Mouse (Mus musculus) v-Abl transformed pro-B cells (cell line): ENCODE results near the gene Dok3.

Experiments used
- in situ Hi-C, 2 experiments: fragments of 400-800 bp; cut with MboI; formaldehyde crosslinking; loops; one replicate each; pipeline ENCODE4 v1.15.1; 2025; ENCODE audit not compliant: unreplicated experiment in 2 of 2

The Dok3 gene

GRCm38 (mm10) chr13:55510668-55511491 lies 18.2 kb downstream of the Dok3 start:
- in situ Hi-C loops, result loop anchor here (5.0 to 10.0 kb wide), 2 partner anchors 34 to 176 kb away; no protein-coding TSS in a partner anchor

- in situ Hi-C loops, result loop anchor here (5.0 to 10.0 kb wide), 2 partner anchors 33 to 175 kb away; no protein-coding TSS in a partner anchor
Observed at GRCm38 (mm10) chr13:55510332-55510667, 18.8 kb downstream of the Dok3 start.

DNA sequence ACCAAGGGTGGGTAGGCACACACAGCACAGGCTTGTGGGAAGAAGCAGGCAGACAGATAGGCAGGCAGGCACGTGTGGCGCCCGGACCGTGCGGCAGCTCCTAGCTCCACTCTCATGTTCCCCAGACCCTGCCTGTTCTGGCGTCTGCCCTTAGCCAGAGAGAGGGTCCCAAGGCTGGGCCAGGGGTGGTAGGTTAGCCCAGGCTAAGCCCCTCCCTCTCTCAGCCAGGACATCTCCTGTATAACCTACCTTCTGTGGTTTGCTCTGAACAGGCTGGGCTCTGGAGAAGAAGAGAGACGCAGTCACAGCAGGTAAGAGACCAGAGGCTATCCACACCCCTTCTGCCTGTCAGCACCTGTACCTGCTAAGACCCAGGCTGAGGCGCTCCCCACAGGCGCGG lies 20.6 kb downstream of the Dok3 start:
- in situ Hi-C loops, result no loop called here

- in situ Hi-C loops, result no loop called here
Observed at GRCm38 (mm10) chr13:55507877-55508276, 21.2 kb downstream of the Dok3 start.

DNA sequence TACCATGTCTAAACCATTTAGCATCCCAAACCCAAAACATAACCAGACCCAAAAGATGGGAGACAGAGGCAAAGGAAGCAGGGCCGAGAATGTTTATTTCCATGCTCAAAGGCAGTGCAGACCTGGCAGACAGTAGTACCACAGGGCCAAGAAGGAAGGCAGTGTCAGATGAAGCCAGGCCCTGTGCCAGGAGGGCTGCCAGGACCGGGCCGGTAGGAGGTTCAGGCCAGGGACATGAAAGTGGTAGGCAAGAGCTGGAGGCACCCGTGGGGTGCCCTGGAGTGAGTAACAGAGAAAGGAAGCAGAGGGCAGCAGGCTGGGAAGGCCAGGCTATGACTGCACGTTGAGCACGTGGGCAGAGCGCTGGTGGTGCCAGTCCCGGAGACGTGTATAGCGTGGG lies 22.4 kb downstream of the Dok3 start:
- in situ Hi-C loops, result no loop called here

- in situ Hi-C loops, result no loop called here
Observed at GRCm38 (mm10) chr13:55505810-55506209, 23.3 kb downstream of the Dok3 start.

- in situ Hi-C loops, result no loop called here
Observed at GRCm38 (mm10) chr13:55504390-55504789, 24.7 kb downstream of the Dok3 start.

- in situ Hi-C loops, result no loop called here
Observed at GRCm38 (mm10) chr13:55502405-55502804, 26.7 kb downstream of the Dok3 start.

DNA sequence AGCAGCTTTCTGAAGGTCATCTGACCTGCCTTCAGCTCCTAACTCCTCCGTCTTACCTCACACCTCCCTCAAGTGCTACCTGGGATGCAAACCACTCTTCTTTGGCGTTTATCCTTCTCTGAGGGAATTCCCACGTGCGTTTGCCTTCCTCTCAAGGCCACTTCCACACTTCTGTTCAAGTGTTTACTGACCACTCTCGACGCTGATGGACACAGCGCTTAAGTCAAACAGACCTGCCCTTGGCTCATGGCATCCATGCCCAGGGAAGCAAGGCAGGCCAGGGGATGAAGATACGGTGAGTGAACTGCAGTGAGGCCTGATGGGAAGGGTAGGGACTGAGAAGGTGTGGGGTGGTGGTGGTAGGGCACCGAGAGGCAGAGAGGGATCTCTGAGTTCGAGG lies 28.5 kb downstream of the Dok3 start:
- in situ Hi-C loops, result no loop called here

GRCm38 (mm10) chr13:55498906-55499305 lies 30.2 kb downstream of the Dok3 start:
- in situ Hi-C loops, result no loop called here

GRCm38 (mm10) chr13:55496661-55497060 lies 32.4 kb downstream of the Dok3 start:
- in situ Hi-C loops, result no loop called here

GRCm38 (mm10) chr13:55495702-55496101 lies 33.4 kb downstream of the Dok3 start:
- in situ Hi-C loops, result no loop called here

DNA sequence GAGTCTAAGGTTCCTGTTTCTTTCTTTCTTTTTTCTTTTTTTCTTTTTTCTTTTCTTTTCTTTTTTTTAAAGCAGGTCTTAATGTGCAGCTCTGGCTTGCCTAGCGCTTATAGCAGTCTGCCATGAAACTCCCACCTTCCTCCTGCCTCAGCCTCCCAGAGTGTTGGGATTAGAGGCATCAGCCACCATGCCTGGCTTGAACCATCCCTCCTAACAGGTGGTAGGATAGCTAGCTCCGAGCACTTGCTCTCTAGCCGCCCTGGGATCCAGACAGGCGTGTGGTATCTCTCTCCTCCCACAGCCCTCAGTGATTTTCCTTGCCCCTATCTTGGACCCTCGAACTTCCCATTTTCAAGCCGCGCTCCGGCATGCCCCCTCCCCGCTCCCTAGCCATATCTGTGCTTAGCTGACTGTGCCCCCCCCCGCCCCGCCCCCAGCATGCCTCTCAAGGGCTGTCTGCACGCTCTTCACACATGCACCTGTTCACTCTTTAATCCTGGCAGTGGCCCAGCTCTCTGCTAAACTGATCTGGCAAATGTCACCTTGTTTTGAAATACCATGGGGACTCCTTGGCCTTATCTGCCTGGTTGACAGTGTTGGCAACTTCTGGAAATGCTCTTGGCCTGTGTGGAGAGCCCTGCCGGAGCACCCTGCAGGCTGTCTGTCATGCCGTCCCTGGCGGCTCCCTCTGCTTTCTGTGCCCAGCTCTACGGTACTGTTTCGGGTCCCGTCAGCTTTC lies 34.0 kb downstream of the Dok3 start:
- in situ Hi-C loops, result no loop called here

GRCm38 (mm10) chr13:55494257-55494656 lies 34.8 kb downstream of the Dok3 start:
- in situ Hi-C loops, result no loop called here

DNA sequence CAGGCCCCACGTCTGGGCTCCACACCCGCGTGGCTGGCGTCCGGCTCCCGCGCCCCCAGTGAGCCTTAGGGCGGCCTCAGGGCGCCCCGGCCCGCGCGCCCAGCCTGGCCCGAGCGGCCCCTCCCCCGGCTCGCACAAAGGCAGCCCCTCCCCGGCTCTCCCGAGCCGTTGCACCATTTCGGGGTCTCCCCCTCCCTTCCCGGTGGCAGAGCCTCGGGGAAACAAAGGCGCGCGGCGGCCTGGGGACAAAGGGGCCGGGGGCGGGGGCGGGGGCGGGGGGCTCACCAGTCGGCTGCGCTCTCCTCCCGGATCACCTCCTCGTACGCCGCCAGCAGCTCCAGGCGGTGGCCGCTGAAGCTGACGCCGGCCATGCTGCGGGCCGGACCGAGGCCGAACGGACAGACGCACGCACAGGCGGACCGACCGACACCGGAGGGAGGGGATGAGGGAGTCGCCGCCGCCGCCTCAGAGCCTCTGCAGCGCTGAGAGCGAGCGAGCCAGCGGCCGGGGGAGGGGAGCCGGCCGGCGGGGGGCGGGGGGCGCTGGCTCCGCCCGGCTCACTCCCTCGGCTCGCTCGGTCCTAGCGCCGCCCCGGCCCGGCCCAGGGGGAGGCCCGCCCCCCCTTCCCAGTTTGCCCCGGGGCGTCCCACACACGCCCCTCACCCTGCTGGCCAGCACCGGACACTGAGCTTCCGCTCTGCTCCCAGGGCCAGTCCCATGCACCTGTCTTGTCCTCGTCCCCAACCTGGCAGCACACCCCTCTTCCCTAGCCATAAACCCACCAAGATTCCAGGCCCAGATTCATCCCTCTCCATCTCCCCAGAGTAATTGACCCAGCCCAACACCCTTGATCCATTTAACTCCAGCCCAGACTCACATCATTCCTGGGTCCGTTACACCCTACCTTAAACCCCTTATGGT lies 41.3 kb downstream of the Dok3 start, which contains the start of gene Dbn1:
Gene Dbn1 (minus strand): TSS at position 534 of the 921 bp plus-strand sequence.
- in situ Hi-C loops, result no loop called here

DNA sequence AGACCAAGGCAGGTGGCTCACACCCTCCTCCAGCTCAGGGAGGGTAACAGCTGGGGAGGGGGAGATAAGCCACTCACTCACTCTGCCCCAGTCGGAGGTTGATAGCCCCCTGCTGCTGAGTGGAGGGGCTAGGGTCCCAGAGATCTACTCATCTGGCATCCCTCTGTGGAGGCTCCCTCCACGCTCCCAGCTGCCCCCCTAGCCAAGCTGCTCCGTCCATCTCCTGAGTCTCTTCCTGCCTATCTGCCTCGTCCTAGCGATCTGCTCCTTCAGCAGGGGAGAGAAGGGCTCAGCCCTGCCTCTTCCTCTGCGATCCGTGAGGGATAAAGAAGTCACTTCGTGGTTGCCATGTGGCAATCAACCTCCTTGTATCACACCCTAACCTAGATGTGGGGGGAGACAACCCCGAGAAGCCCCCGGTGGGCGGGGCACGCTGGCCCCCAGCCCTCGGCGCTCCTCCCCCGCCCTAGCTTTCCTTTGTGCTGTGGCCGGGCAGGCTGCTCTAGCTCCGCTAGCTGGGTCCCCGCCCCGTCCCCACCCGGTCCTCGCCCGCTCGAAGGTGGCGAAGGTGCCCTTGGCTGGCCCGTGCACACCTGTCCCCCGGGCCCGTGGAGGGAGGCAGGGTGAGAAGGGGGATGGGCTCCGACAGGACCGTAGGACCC lies 42.0 kb downstream of the Dok3 start:
- in situ Hi-C loops, result no loop called here

DNA sequence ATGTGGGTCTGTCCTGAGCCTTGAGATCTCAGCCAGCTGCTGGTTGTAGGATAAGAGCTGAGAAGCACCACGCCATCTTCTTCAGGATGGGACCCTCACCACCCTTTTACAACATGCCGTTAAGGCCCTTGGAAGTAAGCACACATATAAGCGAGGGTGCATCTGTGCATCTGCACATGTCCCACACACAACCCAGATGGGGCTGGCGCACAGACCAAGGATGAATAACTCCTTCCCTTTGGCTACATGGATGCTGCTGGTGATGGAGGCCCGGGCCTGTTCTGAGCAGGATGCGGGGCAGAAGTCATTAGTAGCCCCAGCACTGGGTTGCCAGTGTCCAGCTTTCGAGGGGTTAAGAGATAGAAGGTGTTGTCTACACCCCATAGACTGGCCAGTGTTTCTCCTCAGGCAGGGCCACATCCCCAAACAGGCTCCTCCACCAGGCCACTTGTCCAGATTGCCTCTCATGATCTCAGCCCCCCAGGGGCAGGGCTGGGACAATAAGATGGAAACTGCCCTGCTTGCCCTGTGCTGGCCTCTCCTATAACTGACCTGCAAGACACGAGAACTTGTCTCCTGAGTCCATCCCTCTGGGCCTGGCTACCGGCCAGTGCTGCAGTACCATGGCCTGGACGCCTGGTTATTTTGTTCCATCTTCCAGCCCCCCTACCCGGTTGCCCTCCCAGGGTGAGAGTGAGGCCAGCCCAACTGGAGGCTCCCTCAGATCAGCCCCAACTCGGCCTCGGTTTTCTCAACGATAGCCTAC lies 42.9 kb downstream of the Dok3 start:
- in situ Hi-C loops, result no loop called here

GRCm38 (mm10) chr13:55484520-55485088 lies 44.5 kb downstream of the Dok3 start:
- in situ Hi-C loops, result no loop called here

- in situ Hi-C loops, result no loop called here
Observed at GRCm38 (mm10) chr13:55483593-55483992, 45.5 kb downstream of the Dok3 start.
